Mouse (Mus musculus) testis, postnatal 10 days (tissue): ENCODE measurements around the gene Gucy2e.

ENCODE experiments used
- DNase-seq: peaks from one replicate; pipeline ENCODE4 v3.0.0; 2021; ENCODE audit warnings: low spot score

Gucy2e gene

DNA sequence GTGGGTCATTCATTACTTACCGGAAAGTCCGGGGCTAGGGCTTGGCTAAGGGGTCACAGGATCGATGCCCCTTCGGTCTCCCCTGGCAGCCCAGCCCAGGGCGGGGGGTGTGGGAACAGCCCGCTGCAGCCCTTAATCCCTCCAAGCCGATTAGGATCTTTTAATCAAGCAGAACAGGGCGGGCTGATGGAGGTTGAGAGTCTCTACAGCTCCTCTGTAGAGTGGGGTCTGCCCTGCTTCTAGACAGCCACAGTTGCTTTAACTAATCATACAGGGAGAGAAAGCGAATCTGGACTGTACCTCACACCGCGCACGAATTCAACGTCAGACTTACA is at the start of gene Gucy2e:
Gucy2e (minus strand) TSS at position 111 of the 335 bp plus-strand sequence.
- no peak for DNase-seq

DNA sequence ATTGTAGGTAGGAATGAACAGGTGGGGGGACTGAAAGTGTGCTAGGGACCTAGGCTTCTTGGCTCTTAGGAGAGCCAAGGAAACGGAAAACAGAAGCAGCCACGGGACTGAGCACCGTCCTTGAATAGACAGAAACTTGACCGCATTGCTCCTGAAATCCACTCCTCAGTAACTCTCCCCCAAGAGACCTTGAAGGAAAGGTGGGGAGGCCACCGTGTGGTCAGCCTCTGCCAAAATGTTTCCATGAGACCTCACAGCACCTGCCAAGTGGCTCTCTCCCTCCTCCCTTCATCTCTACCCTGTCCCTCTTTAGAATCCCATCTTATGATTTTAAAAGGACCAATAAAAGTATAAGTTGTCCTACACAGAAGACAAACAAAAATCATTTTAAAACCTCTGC is 40.4 kb upstream of the Gucy2e start:
- DNase-seq: no peak

DNA sequence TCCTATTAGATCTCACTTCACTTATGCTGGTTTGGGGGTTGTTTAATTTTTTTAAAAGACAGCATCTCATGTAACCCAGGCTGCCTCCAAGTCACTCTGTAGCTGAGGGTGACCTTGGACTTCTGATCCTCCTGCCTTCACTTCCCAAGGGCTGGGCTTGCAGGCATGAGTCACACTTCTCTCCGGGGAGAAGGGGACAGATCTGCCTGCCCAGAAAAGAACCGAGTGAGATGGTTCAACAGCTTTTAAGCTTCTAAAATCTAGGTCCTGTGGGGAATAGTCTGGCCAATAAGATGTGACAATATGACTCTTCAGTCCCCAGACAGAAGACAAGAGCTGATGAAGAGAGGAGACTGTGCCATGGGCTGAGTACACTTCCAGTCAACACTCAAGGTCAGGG is 39.2 kb upstream of the Gucy2e start:
- DNase-seq: no peak

DNA sequence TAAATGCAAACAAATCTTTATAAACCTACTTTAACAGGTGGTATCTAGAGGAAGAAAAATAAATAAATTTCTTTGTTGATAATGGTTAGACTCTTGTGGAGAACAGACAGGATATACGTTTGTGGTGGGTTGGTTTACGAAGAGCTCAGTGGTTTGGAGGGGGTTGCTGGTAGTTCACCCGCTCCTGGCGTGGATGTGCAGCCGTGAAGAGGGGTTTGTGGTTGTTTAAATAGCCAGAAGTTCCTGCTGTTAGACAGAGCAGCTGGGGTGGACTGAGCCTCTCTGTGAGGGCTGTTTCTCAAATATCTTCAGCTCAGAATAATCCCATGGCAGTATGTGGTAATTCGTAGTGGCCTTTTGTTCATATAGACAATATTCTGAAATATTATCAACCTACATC is 38.8 kb upstream of the Gucy2e start:
- DNase-seq: no peak

DNA sequence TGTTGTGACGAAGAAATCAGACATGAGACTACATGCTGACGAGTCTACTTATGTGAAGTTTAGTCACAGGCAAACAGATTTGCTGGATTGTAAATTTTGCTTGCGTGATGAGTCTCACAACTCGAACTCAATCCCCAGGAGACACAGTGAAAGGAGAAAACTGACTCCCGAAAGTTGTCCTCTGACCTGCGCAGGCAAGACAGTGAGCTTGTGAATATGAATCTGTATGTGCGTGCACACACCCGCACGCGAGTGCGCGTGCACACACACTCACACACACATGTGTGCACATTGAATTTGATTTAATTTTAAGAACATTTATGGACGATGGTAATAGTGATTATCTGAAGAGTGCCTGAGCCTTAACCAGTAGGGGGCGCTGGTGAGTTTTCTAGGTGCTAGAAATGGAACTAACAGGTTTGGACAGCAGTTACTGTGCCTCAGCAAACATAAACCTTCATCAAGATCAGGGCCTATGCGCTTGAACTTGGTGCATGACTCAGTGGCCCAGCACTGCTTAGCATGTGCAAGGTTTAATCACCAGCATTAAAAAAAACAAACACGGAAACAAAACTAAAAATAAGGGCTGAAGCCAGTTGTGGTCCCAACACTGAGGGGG is 35.4 kb upstream of the Gucy2e start:
- DNase-seq: peak; percentile 93

DNA sequence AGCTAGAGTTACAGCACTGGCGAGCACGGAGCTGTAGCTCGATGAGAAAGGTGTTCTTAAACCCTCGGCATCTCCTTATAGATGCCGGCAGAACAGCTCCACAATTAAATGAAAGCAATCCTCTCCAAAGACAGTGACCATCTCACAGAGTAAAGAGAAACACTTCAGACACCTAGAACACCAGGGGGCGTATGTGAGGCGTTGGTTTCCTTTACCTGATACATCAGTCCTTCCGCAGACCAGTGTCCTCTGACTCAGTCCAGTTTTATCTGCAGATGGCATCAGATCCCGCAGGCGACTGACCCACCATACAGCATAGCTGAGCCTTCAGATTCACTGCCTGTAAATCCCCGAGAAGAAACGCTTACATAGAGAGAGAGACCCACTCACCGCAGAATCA is 32.7 kb upstream of the Gucy2e start:
- DNase-seq: peak; percentile 86

DNA sequence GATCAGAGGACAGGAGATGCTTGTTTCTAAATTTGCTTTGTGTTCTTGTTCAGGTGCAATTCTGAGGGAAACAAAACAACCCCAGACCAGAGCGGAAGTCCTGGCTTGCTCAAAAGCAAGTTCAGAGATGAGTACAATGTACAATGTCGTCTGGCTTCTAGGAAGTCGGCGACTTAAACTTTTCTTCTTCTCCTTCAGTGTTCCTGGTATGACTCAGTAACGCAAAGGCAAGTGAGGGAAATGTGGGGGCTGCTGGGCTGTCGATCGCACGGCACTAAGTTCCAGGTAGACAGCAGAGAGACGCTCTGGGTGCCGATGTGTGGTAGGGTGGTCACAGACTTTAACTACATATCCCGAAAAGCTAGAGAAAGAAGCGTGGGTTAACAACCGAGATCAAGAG is 31.3 kb upstream of the Gucy2e start:
- DNase-seq: no peak

DNA sequence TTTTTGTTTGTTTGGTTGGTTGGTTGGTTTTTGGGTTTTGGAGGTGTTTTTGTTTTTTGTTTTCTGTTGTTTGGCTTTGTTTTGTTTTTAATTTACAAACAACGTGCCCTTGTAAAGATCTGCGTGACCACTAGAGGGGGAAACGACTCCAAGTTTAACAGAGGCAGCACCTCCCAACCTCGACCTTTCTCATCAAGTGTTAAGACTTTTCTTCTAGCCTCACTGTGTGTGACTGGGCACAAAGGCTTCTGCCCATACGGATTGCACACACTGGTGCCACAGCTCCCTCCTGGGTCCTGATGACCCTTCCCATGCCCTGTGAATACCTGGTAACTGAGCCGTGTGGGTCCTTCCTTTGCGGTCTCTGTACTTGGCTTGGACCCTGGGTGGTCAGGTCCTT is 30.5 kb upstream of the Gucy2e start:
- DNase-seq: no peak

DNA sequence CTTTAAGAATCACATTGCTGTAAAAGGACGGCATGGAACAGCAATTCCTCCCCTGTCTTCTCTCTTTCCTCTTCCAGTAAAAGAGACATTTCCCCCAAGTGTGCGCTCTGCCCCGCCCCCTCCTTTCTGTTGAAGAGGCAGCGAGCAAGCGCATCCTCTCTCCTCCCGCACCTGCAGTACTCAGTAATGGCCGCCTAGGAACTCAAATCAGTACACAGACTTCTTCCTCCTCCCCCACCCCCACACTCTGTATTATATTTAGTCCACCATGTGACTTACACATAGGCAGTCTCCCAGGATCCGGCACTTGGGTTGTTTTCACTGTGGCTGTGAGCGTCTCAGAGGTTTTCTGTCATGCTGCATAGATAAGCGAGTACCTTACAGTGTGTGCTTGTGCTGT is 29.4 kb upstream of the Gucy2e start:
- DNase-seq: peak; percentile 72

DNA sequence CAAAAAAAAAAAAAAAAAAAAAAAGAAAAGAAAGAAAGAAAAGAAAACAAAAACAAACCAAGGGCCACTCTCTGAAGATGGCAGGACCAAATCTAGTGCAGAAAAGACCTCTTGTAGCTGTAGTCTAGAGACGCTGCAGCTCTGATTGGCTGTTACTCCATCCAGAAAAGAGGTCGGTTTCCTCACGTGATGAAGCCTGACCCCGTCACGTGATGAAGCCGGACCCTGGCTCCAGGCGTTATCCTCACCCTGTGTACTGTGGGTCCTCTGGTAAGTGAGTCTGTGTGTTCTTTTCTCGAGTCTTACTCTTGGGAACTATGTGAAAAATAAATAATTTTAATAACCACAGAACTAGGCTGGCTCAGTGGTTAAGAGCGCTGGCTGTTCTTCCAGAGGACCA is 28.6 kb upstream of the Gucy2e start:
- DNase-seq: no peak

DNA sequence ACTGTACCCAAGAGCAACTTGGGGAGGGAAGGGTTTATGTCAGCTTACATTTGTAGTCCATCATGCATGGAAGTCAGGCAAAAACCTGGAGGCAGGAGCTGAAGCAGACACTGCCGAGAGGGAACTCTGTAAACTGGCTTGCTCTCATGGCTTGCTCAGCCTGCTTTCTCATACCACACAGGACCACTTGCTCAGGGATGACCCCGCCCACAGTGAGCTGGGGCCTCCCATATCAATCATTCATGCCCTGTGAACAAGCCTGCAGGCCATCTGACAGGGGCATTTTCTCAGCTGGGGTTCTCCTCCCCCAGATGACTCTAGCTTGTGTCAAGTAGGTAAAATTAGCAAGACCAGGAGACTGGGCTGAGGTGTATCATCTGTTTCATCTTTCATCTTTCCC is 27.4 kb upstream of the Gucy2e start:
- no peak for DNase-seq

DNA sequence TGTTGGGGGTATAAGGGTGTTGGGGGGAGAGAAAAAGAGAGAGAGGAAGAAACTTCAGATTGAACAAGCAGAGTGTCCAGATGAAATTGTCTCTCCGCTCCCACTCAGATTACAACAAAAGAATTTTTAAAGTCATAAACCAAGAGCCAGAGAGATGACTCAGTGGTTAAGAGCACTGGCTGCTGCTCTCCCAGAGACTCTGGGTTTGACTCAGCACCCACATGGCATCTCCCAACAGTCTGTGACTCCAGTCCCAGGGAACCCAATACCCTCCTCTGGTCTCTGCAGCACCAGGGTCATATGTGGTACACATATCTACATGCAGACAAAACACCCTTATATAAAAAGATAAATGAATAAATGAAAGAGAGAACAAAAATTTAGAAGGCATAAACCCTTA is 23.3 kb upstream of the Gucy2e start:
- DNase-seq: no peak

DNA sequence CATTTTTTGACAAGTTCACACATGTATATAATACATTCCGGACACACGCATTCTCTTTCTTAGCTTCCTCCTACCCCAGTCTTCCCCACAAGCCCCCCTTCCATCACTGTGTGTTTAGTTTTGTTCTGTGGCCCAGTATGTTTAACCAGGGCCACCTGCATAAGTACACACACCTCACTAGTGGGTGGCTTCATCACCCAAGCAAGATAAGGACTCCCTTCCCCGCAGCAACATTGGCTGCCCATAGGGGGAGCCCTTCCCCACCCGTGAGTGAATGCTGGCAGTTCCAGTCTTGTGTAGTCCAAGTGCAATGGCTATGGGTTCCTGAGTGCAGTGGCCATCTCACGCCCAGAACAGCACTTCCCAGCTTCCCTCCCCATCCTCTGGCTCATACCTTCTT is 21.5 kb upstream of the Gucy2e start:
- DNase-seq: peak; percentile 69

DNA sequence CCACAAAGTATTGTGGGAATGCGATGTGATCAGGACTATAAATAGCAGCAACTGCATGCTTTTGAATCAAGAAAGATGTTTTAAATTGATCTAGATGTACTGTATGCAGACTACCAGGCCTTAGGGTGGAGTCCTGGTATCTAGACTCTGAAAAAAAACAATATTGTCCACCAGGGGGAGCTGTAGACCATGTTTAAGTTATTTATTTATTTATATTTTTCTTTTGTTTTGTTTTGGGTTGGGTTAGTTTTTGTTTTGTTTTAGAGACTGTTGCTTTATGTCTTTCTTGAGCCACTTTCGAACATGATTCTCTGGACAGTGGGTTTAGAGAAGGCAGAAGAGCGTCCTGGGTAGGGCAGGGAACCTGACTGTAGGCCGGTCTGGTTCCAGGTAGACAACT is 21.0 kb upstream of the Gucy2e start:
- DNase-seq: no peak

DNA sequence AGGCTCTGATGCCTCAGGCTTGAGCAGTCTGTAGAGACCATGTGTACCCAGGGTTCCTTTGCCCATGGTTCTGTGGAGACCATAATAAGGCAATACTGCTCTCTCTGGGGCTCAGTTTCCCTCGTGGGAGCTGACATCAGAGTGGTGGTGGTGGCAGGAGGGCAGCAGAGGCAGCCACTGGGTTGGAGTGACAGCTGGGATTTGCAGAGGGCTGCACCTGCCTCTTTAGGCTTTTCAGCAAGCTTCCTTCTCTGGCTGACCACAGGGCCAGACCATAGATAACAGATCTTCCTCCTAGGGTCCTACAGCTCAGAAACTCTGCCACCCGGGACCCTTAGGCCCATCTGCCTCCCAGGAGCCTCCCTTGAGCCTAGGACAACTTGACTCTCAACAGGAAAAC is 20.2 kb upstream of the Gucy2e start:
- no peak for DNase-seq

DNA sequence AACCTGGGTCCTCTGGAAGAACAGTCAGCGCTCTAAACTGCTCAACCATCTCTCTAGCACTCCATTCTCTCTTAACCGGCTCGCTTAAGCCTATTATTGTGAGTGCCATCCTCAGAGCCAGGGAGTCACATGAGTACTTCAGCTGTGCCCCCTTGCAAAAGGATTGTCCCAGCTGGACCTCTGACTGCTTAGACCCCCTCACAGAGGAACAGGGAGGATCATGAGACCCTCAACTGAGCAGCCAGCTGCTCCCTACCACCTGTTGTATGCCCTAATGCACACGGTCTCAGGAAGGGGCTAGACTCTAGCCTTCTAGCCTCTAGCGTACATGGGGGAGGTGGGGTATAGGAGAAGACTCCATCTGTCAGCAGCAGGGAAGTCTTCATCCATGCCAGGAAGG is 18.0 kb upstream of the Gucy2e start:
- no peak for DNase-seq

DNA sequence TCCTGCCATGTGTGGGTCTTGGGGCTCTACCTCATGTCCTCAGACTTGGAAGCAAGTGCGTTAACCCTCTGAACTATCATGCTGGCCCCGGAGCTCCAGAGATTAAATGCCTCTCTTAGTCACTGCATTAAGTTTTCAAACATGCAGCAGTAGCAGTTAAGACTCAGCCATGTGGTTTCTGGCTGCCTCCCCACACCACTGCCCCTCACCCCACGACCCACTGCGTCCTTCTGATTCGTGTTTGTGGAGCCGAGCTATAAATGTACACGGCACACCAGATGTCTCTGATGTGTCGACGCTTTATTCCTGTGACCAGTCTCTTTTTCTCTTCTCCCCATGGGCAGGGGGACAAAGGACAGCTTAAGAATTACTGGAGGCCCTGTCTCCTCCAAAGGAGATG is 16.3 kb upstream of the Gucy2e start:
- DNase-seq: no peak

DNA sequence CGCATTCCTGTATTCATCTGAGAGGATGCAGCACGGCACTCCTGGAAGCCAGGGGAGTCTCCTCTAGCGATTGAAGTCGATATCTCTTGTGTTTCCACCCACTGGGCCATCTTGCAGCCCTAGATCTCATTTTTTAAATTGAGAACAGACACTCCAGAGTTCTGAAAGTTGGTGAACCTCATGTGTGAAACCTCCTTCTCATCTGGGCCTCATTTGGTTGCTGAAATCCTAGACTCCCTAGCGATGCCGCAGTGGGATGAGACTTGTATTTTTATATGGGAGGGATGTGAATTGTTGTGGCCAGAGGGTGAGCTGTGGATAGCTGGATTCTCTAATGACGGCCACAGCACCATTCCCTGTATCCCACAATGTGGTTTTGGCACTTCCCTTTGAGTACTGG is 15.1 kb upstream of the Gucy2e start:
- DNase-seq: no peak

DNA sequence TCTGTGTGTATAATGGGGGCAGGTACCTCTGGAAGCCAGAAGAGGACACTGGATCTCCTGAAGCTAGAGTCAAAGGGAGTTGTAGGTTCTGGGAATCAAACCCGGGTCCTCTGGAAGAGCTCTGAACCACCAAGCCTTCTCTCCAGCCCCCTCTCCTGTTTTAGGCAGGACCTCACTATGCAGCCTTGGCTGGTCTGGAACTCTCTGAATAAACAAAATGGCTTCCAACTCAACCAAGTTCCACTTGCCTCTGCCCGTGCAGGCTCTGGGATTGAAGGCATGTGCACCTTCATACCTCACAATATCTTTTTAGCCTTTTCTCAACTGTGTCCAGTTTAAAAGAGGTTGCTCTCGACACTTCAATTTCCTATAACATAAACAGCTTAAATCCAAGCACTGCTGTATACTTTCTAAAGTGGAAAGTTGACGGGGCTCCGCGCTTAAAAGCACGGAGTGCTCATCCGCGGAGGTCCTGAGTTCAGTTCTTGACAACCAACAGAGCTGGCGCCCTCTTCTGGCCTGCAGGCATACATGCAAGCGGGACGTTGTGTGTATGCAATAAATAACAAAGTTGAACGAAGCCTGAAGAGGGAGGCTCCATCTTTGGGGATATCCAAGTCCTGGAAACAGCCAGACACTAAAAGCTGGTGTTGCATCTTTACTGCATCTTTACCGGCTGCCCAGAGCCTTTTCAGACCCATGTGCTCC is 14.5 kb upstream of the Gucy2e start:
- DNase-seq: no peak

DNA sequence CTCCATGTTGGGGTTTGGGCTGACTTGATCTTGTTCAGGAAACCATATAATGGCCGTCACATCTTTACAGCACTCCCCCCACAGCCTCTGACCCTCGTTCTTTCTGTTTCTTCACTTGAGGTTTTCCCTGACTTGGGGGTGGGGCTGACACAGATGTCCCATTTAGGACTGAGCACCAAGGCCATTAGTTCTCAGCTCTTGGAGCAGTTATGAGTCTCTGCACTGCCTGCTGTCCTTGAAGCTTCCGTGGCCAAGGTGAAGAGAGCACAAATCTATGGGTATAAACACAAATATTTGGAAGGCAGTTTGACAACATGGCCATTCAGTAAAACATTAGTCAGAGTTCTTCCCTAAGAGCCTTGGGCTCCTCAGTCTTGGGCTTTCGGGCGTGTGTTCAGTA is 13.3 kb upstream of the Gucy2e start:
- no peak for DNase-seq

DNA sequence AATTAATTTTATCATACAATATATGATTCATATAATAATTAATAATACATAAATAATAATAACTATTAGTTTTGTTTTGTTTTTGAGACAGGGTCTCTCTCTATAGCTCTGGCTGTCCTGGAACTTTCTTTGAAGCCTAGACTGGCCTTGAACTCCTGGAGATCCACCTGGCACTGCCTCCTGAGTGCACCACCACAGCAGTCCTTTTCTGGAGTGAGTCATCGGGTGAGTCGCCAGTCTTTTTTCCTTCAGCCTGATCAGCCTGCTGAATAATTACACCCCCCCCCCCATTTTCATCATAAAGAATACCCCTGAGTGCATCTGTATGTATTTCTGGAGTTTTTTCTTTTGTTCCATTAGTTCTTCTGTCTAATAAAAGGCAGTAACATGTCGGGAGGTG is 12.3 kb upstream of the Gucy2e start:
- DNase-seq: no peak

DNA sequence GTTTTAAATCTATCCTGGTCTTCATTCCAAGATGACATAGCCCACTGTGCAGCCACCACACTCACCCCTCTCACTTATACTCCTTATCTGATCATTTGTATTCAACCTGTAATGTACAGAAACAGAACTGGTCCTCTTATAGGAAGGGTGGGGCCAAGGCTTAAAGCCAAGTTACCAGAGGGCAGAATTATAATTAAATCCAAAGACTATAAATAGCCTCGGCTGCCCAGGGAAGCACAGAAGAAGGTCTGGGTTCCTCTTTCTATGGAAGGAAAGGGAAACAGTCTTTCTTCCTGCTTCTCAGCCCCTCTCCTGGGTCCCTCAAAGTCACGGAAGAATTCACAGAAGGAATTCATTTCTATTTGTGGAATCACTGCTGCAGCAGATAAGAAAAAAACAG is 8.8 kb upstream of the Gucy2e start:
- DNase-seq: no peak

DNA sequence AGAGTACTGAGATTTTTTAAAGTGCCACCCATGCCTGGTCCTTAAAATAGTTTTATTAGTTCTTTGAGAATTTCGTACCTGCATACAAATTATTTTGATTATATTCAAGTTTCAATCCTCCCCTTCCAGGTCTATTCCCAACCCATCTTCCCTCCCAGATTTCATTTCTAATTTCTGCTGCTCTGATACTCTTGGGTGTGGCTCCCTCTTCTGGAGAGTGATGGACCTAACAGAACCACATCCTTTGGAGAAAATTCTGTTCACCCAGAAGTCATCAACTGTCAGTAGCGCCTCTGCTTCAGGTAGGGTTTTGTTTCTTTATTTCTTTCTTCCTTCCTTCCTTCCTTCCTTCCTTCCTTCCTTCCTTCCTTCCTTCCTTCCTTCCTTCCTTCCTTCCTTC is 8.1 kb upstream of the Gucy2e start:
- DNase-seq: peak; percentile 59
